Mouse (Mus musculus): ENCODE data around the gene Olfr1233. TPM values are rescaled to one million over a fixed set of nuclear protein-coding genes. Genes with fewer than 3 reads are reported as not detected.

The Olfr1233 gene
- not detected for total RNA-seq (2023)

GRCm38 (mm10) chr2:89342298-89342697 is at the start of gene Olfr1233:
Gene Olfr1233 (minus strand): TSS chr2:89342398.

DNA sequence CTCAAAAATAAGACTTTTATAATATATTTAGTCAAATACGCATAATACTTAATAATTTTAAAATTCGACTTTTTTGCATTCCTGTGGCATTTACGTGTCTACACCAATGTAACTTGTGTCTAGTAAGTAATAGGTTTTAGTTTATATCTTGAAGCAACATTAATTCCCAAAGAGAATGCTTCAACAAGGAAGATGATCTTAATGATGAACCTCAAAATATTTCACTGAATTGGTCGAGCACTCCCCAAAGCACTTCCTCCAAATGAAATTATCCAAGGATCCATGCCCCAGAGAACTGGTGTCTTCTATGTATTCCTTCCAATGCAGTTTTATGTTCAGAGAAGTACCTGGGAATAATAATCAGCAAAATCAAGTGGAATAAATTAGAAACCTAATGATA is 22.6 kb upstream of the Olfr1233 start, which contains the start of gene Olfr1234:
Gene Olfr1234, minus strand, starts transcription at position 101 of the 400 bp plus-strand sequence.

DNA sequence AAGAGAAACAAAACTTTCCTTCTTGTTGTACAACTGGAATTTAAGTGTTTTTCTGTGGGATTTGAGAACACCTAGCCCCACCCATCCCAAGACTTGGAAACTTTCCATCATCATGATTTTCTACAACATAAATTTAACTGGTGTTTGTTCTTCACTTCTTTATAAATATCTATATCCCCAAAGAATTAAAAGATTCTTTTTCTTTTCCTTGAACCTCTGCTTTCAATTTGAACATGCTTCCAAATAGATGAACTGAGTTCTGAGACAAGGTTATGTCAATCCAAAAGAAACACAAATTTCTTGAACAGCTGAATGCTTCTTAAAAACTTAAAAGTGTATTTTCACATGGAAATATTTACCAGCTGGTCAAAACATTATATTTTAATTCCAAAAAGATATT is 12.6 kb downstream of the Olfr1233 start, which contains the start of gene Olfr1232:
Gene Olfr1232, minus strand, starts transcription at position 101 of the 400 bp plus-strand sequence.

DNA sequence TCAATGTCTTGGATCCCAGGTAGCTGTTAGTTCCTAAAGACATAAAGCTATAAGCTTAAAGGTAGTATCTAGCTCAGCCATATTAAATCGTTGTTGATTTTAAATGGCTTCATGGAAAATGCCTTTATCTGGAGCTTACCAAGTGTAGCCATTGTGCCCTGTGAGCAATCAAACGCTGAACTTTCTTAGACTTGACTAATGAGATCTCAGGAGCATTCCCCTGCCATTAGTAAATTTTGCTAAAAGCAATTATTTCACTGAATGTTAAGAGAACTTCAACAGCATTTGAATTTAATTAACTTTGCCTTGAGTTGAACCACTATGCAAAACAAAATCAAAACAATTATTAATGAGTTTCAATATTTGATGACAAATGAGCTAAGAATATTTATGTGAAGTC is 35.2 kb downstream of the Olfr1233 start, which contains the start of gene Olfr1231:
Gene Olfr1231, minus strand, starts transcription at position 101 of the 400 bp plus-strand sequence.

DNA sequence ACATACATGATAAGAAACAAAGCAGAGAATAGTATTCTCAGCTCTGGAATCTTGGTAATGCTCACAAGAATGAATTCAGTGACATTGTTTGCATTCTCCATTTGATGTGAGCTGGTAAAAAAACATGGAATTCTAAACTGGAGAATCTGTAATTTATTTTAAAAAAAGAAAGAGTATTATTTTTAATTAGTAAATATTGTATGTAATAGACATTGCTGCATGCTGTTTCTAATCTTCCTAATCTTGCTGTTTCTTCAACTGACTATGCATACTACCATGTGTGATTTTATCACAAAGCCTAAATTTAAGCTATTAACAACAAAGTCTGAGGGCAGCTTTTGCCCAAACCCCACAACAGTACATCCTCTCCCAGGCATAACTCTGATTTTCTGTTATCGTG is 45.0 kb downstream of the Olfr1233 start, which contains the start of gene Olfr1230:
Gene Olfr1230, minus strand, starts transcription at position 101 of the 400 bp plus-strand sequence.

GRCm38 (mm10) chr2:89287914-89288313 is 54.3 kb downstream of the Olfr1233 start, which contains the start of gene Olfr1229:
Gene Olfr1229 (minus strand): TSS chr2:89288014.

Other genes starting within 250 kb of the Olfr1233 start
- not detected for gene Olfr1220, start 235.6 kb downstream of the Olfr1233 start, total RNA-seq (2023)
- gene Olfr1221, start 225.1 kb downstream of the Olfr1233 start, total RNA-seq (2023), result not detected
- gene Olfr1222, start 209.3 kb downstream of the Olfr1233 start, total RNA-seq (2023), result not detected
- not detected for gene Olfr1223, start 190.8 kb downstream of the Olfr1233 start, total RNA-seq (2023)
- not detected for gene Olfr1224-ps1, start 178.3 kb downstream of the Olfr1233 start, total RNA-seq (2023)
- not detected for gene Olfr1225, start 167.7 kb downstream of the Olfr1233 start, total RNA-seq (2023)
- gene Olfr1226, start 142.3 kb downstream of the Olfr1233 start, total RNA-seq (2023), result not detected
- gene Olfr1228, start 88.3 kb downstream of the Olfr1233 start, total RNA-seq (2023), result not detected
- not detected for gene Olfr1229, start 54.4 kb downstream of the Olfr1233 start, total RNA-seq (2023)
- not detected for gene Olfr1230, start 45.1 kb downstream of the Olfr1233 start, total RNA-seq (2023)
- gene Olfr1231, start 35.3 kb downstream of the Olfr1233 start, total RNA-seq (2023), result not detected
- gene Olfr1232, start 12.7 kb downstream of the Olfr1233 start, total RNA-seq (2023), result not detected
- gene Olfr1234, start 22.5 kb upstream of the Olfr1233 start, total RNA-seq (2023), result not detected
- gene Olfr1238, start 67.3 kb upstream of the Olfr1233 start, total RNA-seq (2023), result not detected
- not detected for gene Olfr1239, start 78.0 kb upstream of the Olfr1233 start, total RNA-seq (2023)
- gene Olfr1240, start 100.6 kb upstream of the Olfr1233 start, total RNA-seq (2023), result not detected
- not detected for gene Olfr1241, start 144.7 kb upstream of the Olfr1233 start, total RNA-seq (2023)
- gene Olfr1242, start 155.9 kb upstream of the Olfr1233 start, total RNA-seq (2023), result not detected
- not detected for gene Olfr1243, start 189.1 kb upstream of the Olfr1233 start, total RNA-seq (2023)
- not detected for gene Olfr1245, start 236.0 kb upstream of the Olfr1233 start, total RNA-seq (2023)